Mouse (Mus musculus) lung, adult 2 months (tissue): ENCODE results near the gene Mblac2.

Source experiments
- CTCF ChIP-seq: fragments of 200-500 bp; IDR thresholded peaks from 2 replicates; pipeline ENCODE4 v1.5.1; 2011; ENCODE audit warnings: mild to moderate bottlenecking, low read length, control low read depth; ENCODE audit not compliant: insufficient read depth
- POLR2A ChIP-seq: fragments of 200-500 bp; IDR thresholded peaks from 2 replicates; pipeline ENCODE4 v1.6.1; 2011; ENCODE audit warnings: low read depth, mild to moderate bottlenecking, control low read depth, low read length, borderline replicate concordance; ENCODE audit errors: extremely low read depth

GRCm38 (mm10) chr13:81755324-81755723 is 44.2 kb downstream of the Mblac2 start:
- TF ChIP-seq CTCF: no peak
- no peak for TF ChIP-seq POLR2A
